In the genomic region with DNA sequence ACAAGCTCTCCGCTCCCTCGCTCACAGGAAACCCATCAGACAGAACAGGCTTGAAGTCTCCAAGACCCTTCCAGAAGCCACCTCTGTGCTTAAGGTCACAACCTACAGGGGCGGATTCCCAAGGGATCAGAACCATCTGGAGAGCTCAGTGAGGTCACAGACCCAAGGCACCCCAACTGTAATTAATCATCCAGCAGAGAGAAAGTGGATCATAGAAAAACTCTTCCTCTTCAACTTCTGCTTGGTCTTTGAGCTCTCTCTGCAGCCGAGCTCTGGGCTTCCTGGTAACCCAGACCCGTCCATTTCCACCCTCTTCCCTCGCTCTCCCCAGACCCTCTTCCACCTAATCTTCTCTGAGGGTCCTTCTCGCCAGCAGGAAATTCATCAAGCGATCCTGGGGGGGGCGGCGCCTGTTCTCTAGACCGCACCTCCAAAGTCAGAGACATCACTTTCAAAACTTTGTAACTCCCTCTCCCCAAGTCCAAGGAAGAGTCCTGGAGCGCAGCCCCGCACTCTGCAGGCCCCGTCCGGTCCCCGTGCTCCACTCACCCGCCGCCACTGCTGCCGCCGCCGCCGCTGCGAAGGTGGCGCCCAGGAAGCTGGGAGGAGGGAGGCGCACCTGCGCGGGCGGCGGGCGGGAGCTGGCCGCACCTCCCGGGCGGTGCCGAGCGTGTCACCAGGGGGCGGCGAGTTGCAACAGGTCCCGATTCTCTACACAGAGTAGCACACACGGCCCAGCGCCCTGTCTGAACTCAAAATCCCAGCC, we compare ENCODE assay signal across 8 mouse cellular contexts. TPM values are rescaled to one million over a fixed set of nuclear protein-coding genes. Genes with fewer than 3 reads are reported as not detected.
DNase-seq lines count a peak whose midpoint lies in the region; ATAC-seq lines count a peak whose summit lies in the region.

Fam83b (minus strand) TSS at position 602 of the 766 bp plus-strand sequence.

- peak within 1 kb of the TSS; percentile 45 for H3K9ac ChIP-seq in forebrain, embryonic 15.5 days (replicated peaks)
- H3K9ac ChIP-seq in kidney, embryonic 15.5 days: peak within 1 kb of the TSS; percentile 35
- peak within 1 kb of the TSS; percentile 11 for H3K9ac ChIP-seq in stomach, embryonic 14.5 days (replicated peaks; ENCODE audit: low read depth, low read length)

- no peak within 1 kb of the TSS for H3K27ac ChIP-seq in forebrain, embryonic 15.5 days (replicated peaks)
- H3K27ac ChIP-seq in kidney, embryonic 15.5 days: peak within 1 kb of the TSS; percentile 7; the same call in 1 of the 2 replicates
- peak within 1 kb of the TSS; percentile 88; the same call in 1 of the 2 replicates for H3K27ac ChIP-seq in stomach, embryonic 14.5 days (ENCODE audit: low read length)

- H3K36me3 ChIP-seq in forebrain, embryonic 15.5 days: no peaks in the 10 kb centered on the region
- H3K36me3 ChIP-seq in kidney, embryonic 15.5 days: no peaks in the 10 kb centered on the region
- H3K36me3 ChIP-seq in stomach, embryonic 14.5 days (ENCODE audit: control insufficient read depth, insufficient read depth, low read length): no peaks in the 10 kb centered on the region

- peak within 1 kb of the TSS; percentile 49 for H3K4me3 ChIP-seq in forebrain, embryonic 15.5 days
- peak within 1 kb of the TSS; percentile 62 for H3K4me3 ChIP-seq in kidney, embryonic 15.5 days (replicated peaks)
- H3K4me3 ChIP-seq in stomach, embryonic 14.5 days (ENCODE audit: low read depth, low read length): peak within 1 kb of the TSS; percentile 49

- peak within 1 kb of the TSS; percentile 97 for H3K4me2 ChIP-seq in forebrain, embryonic 15.5 days (replicated peaks)
- peak within 1 kb of the TSS; percentile 93 for H3K4me2 ChIP-seq in kidney, embryonic 15.5 days
- peak within 1 kb of the TSS; percentile 87 for H3K4me2 ChIP-seq in stomach, embryonic 14.5 days (replicated peaks; ENCODE audit: low read depth, low read length)

- no peak for ATAC-seq in CD4-positive, CD25-positive, alpha-beta regulatory T cell, adult 4 months
- ATAC-seq in forebrain, embryonic 15.5 days (replicated peaks): peak; percentile 77
- ATAC-seq in kidney, embryonic 15.5 days (replicated peaks; ENCODE audit: low FRiP score): peak; percentile 94
- peak; percentile 92 for ATAC-seq in stomach, embryonic 14.5 days (ENCODE audit: insufficient number of reproducible peaks, insufficient read depth, low FRiP score, low read depth)

- no peaks in the 10 kb centered on the region for H3K9me3 ChIP-seq in forebrain, embryonic 15.5 days
- no peaks in the 10 kb centered on the region for H3K9me3 ChIP-seq in kidney, embryonic 15.5 days (replicated peaks)
- no peaks in the 10 kb centered on the region for H3K9me3 ChIP-seq in stomach, embryonic 14.5 days (ENCODE audit: control insufficient read depth, low read depth, low read length)

- H3K4me1 ChIP-seq in forebrain, embryonic 15.5 days: peaks cover 9% of the 10 kb centered on the region
- peaks cover 8% of the 10 kb centered on the region for H3K4me1 ChIP-seq in kidney, embryonic 15.5 days
- 0 out of 2 replicates have a peak, but pooled peaks cover 6% of the 10 kb centered on the region for H3K4me1 ChIP-seq in stomach, embryonic 14.5 days (ENCODE audit: control insufficient read depth, insufficient read depth, low read length)

- peak; percentile 3 for DNase-seq in CD4-positive, CD25-positive, alpha-beta regulatory T cell, adult 2 months (ENCODE audit: low read depth, low spot score)
- DNase-seq in R1 (ENCODE audit: low read depth, low spot score): peak; percentile 51
- peak; percentile 64 for DNase-seq in lung, postnatal 10 days
- no peak for DNase-seq in gastrocnemius, postnatal 10 days

- H3K27me3 ChIP-seq in forebrain, embryonic 15.5 days: no peaks in the 10 kb centered on the region; the same call in 1 of the 2 replicates
- no peaks in the 10 kb centered on the region for H3K27me3 ChIP-seq in kidney, embryonic 15.5 days
- H3K27me3 ChIP-seq in stomach, embryonic 14.5 days (ENCODE audit: control insufficient read depth, insufficient read depth, low read length): no peaks in the 10 kb centered on the region

- 5% methylated on average over 40 of the region's 40 CpGs for WGBS in forebrain, embryonic 15.5 days
- WGBS in kidney, embryonic 15.5 days: 1% methylated on average over 39 of the region's 40 CpGs
- WGBS in stomach, embryonic 14.5 days: 2% methylated on average over 40 of the region's 40 CpGs

RNA-seq across cellular contexts. Expression of gene Fam83b, which starts in this region (rescaled TPM):
- not detected for polyA plus RNA-seq in CD4-positive, CD25-positive, alpha-beta regulatory T cell, adult 4 months (2017; shearing (Covaris generic))
- not detected in 2 replicates for polyA plus RNA-seq in forebrain, embryonic 15.5 days (2015; fragmentation: Nextera tagmentation; extraction: Ambion mirVana)
- 1.2 and 1.3 TPM in 2 replicates for polyA plus RNA-seq in kidney, embryonic 15.5 days (2015; fragmentation: Nextera tagmentation; extraction: Ambion mirVana)
- polyA plus RNA-seq in stomach, embryonic 14.5 days (2014; fragmentation: Nextera tagmentation; extraction: Ambion mirVana): 10.4 and 11.2 TPM in 2 replicates
- under 1 TPM; 0.07 to 0.09 TPM for total RNA-seq in gastrocnemius, postnatal 10 days (2021)

Comparison
In these comparisons a context has a peak if more than half of its experiments do, and no peak if none do; other contexts are left out.
1. Peak in ATAC-seq, H3K4me3 ChIP-seq, H3K9ac ChIP-seq and H3K4me2 ChIP-seq in forebrain, embryonic 15.5 days; RNA of the gene not detected or under 1 TPM.